In the genomic region with DNA sequence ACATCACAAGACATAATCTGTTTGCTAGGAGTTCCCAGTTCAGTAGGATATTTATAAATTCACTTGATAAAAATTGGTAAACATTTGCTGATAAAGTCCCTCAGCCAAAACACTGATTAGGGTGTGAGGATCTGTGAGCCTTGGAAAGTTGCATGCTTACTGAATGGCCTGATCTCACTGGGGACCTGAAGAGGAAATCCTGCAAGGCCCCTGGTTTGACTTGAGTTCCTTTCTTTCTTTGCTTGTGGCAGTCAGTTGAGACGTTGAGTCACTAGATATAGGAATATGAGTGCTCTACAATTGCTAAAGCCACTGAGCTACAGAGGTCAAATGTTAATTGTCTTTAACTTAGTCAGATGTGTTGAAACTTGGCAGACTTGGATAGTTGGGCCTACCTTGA, we compare ENCODE assay signal across 11 mouse cellular contexts. TPM values are rescaled to one million over a fixed set of nuclear protein-coding genes. Genes with fewer than 3 reads are reported as not detected.
DNase-seq lines count a peak whose midpoint lies in the region; ATAC-seq and TF ChIP-seq lines count a peak whose summit lies in the region.
"Had no signal": no experiment of that assay in that cellular context is flagged by ENCODE, and none has a peak within 500 bp of the region (broad histone marks: within the 10 kb centered on the region; RNA-seq: fewer than 3 reads in every experiment).

No protein-coding gene starts in this region.

- H3K27ac ChIP-seq in hindbrain, embryonic 14.5 days: no peak overlapping the region
- no peak overlapping the region for H3K27ac ChIP-seq in hindbrain, postnatal 0 days
- no peak overlapping the region for H3K27ac ChIP-seq in midbrain, embryonic 15.5 days
- no peak overlapping the region for H3K27ac ChIP-seq in midbrain, embryonic 13.5 days
- H3K27ac ChIP-seq in heart, embryonic 12.5 days (ENCODE audit: poor library complexity, severe bottlenecking): no peak overlapping the region
- H3K27ac ChIP-seq in thymus, adult 2 months (ENCODE audit: control insufficient read depth, insufficient read depth, low read length): no peak overlapping the region
- H3K27ac ChIP-seq: forebrain, embryonic 10.5 days had no signal

- peaks cover 7% of the 10 kb centered on the region for H3K4me1 ChIP-seq in hindbrain, embryonic 14.5 days (replicated peaks; ENCODE audit: control insufficient read depth, insufficient read depth, low read length)
- H3K4me1 ChIP-seq in hindbrain, postnatal 0 days (ENCODE audit: insufficient read depth, low read length): no peaks in the 10 kb centered on the region
- peaks cover 10% of the 10 kb centered on the region for H3K4me1 ChIP-seq in midbrain, embryonic 15.5 days
- H3K4me1 ChIP-seq in midbrain, embryonic 13.5 days (replicated peaks): peaks cover 17% of the 10 kb centered on the region
- H3K4me1 ChIP-seq in heart, embryonic 12.5 days (replicated peaks): peaks cover 11% of the 10 kb centered on the region
- H3K4me1 ChIP-seq in thymus, adult 2 months (replicated peaks; ENCODE audit: control insufficient read depth, insufficient read depth, low read length): peaks cover 15% of the 10 kb centered on the region

- H3K4me2 ChIP-seq in hindbrain, embryonic 14.5 days (replicated peaks): 0 out of 2 replicates have a peak overlapping the region, but pooled peaks have one; percentile 77
- no peak overlapping the region for H3K4me2 ChIP-seq in hindbrain, postnatal 0 days (ENCODE audit: low read depth, low read length)
- peak overlapping the region; percentile 57; the same call in 1 of the 2 replicates for H3K4me2 ChIP-seq in midbrain, embryonic 15.5 days
- H3K4me2 ChIP-seq in midbrain, embryonic 13.5 days (replicated peaks): no peak overlapping the region
- peak overlapping the region; percentile 50 for H3K4me2 ChIP-seq in heart, embryonic 12.5 days

- no peak for DNase-seq in hindbrain, embryonic 14.5 days (ENCODE audit: low spot score)
- no peak for DNase-seq in hindbrain, postnatal 0 days (ENCODE audit: low spot score)
- peak; percentile 24 for DNase-seq in splenic B cell, adult 2 months (ENCODE audit: low read depth, low spot score)
- DNase-seq in natural killer cell, adult 2 months (ENCODE audit: low spot score in 2 of 2): no peak
- no peak for DNase-seq in thymus, adult 2 months
- DNase-seq: cerebellum, adult 8-10 months; right cerebral cortex, postnatal 25 days had no signal

- H3K4me3 ChIP-seq in hindbrain, embryonic 14.5 days (replicated peaks; ENCODE audit: low read length): no peak overlapping the region
- no peak overlapping the region for H3K4me3 ChIP-seq in hindbrain, postnatal 0 days (ENCODE audit: low read length)
- no peak overlapping the region for H3K4me3 ChIP-seq in midbrain, embryonic 15.5 days
- no peak overlapping the region for H3K4me3 ChIP-seq in midbrain, embryonic 13.5 days (replicated peaks)
- H3K4me3 ChIP-seq in heart, embryonic 12.5 days: no peak overlapping the region
- no peak overlapping the region for H3K4me3 ChIP-seq in thymus, adult 2 months (ENCODE audit: control insufficient read depth, insufficient read depth, low read length)

- 88% methylated on average over 1 of the region's 1 CpGs for WGBS in hindbrain, embryonic 14.5 days
- 71% methylated on average over 1 of the region's 1 CpGs for WGBS in hindbrain, postnatal 0 days
- 68% methylated on average over 1 of the region's 1 CpGs for WGBS in midbrain, embryonic 15.5 days
- WGBS in midbrain, embryonic 13.5 days: 81% methylated on average over 1 of the region's 1 CpGs
- 48% methylated on average over 1 of the region's 1 CpGs for WGBS in heart, embryonic 12.5 days
- WGBS in thymus, adult 2 months: 2% methylated on average over 1 of the region's 1 CpGs

- H3K9me3 ChIP-seq in hindbrain, embryonic 14.5 days (ENCODE audit: control insufficient read depth, low read length): no peaks in the 10 kb centered on the region
- no peaks in the 10 kb centered on the region for H3K9me3 ChIP-seq in hindbrain, postnatal 0 days (ENCODE audit: low read length)
- H3K9me3 ChIP-seq in midbrain, embryonic 15.5 days: no peaks in the 10 kb centered on the region
- H3K9me3 ChIP-seq in midbrain, embryonic 13.5 days: no peaks in the 10 kb centered on the region
- H3K9me3 ChIP-seq in heart, embryonic 12.5 days (replicated peaks): no peaks in the 10 kb centered on the region
- H3K9me3 ChIP-seq: forebrain, embryonic 10.5 days had no signal

- H3K9ac ChIP-seq in hindbrain, embryonic 14.5 days: no peak overlapping the region
- no peak overlapping the region for H3K9ac ChIP-seq in hindbrain, postnatal 0 days (replicated peaks; ENCODE audit: low read length)
- H3K9ac ChIP-seq in midbrain, embryonic 15.5 days: no peak overlapping the region
- H3K9ac ChIP-seq in midbrain, embryonic 13.5 days (replicated peaks): no peak overlapping the region
- no peak overlapping the region for H3K9ac ChIP-seq in heart, embryonic 12.5 days

- TF ChIP-seq POLR2A in thymus, adult 2 months (IDR thresholded peaks at IDR 0.05; ENCODE audit: control insufficient read depth, extremely low read depth, insufficient read depth, low read length, poor library complexity): no peak

- no peak for TF ChIP-seq CTCF in hindbrain, postnatal 0 days (IDR thresholded peaks at IDR 0.05; ENCODE audit: low read depth)
- TF ChIP-seq CTCF in thymus, adult 2 months (IDR thresholded peaks at IDR 0.05; ENCODE audit: borderline replicate concordance, control insufficient read depth, extremely low read depth, insufficient read depth, low read length, poor library complexity): no peak

- no peaks in the 10 kb centered on the region for H3K36me3 ChIP-seq in hindbrain, embryonic 14.5 days (replicated peaks; ENCODE audit: control insufficient read depth, insufficient read depth)
- no peaks in the 10 kb centered on the region for H3K36me3 ChIP-seq in hindbrain, postnatal 0 days (ENCODE audit: insufficient read depth, low read length)
- H3K36me3 ChIP-seq in midbrain, embryonic 15.5 days (replicated peaks): no peaks in the 10 kb centered on the region
- H3K36me3 ChIP-seq in midbrain, embryonic 13.5 days: no peaks in the 10 kb centered on the region
- H3K36me3 ChIP-seq in heart, embryonic 12.5 days: no peaks in the 10 kb centered on the region
- no peaks in the 10 kb centered on the region for H3K36me3 ChIP-seq in splenic B cell, adult 2 months (ENCODE audit: control insufficient read depth, insufficient read depth, low read length, poor library complexity, severe bottlenecking)
- no peaks in the 10 kb centered on the region for H3K36me3 ChIP-seq in thymus, adult 2 months (ENCODE audit: control insufficient read depth, insufficient read depth, low read length)

- no peak for ATAC-seq in hindbrain, embryonic 14.5 days (ENCODE audit: low FRiP score)
- no peak for ATAC-seq in hindbrain, postnatal 0 days
- ATAC-seq in midbrain, embryonic 15.5 days (replicated peaks): no peak
- ATAC-seq in midbrain, embryonic 13.5 days: no peak
- no peak for ATAC-seq in heart, embryonic 12.5 days (ENCODE audit: insufficient number of reproducible peaks, low FRiP score)

- H3K27me3 ChIP-seq in hindbrain, embryonic 14.5 days (ENCODE audit: control insufficient read depth, insufficient read depth, low read length): no peaks in the 10 kb centered on the region
- H3K27me3 ChIP-seq in hindbrain, postnatal 0 days (ENCODE audit: insufficient read depth, low read length): no peaks in the 10 kb centered on the region
- no peaks in the 10 kb centered on the region for H3K27me3 ChIP-seq in midbrain, embryonic 15.5 days (replicated peaks)
- no peaks in the 10 kb centered on the region for H3K27me3 ChIP-seq in midbrain, embryonic 13.5 days
- no peaks in the 10 kb centered on the region for H3K27me3 ChIP-seq in heart, embryonic 12.5 days (replicated peaks)
- no peaks in the 10 kb centered on the region for H3K27me3 ChIP-seq in splenic B cell, adult 2 months (ENCODE audit: control insufficient read depth, insufficient read depth, low read length, poor library complexity, severe bottlenecking)
- no peaks in the 10 kb centered on the region for H3K27me3 ChIP-seq in thymus, adult 2 months (ENCODE audit: control insufficient read depth, insufficient read depth, low read length)

RNA-seq across cellular contexts. Expression of a gene that starts 1.8 kb away (rescaled TPM):
- 102 and 115 TPM in 2 replicates for polyA plus RNA-seq in hindbrain, embryonic 14.5 days (2014; fragmentation: Nextera tagmentation; extraction: Ambion mirVana)
- 36.0 and 41.2 TPM in 2 replicates for total RNA-seq in hindbrain, postnatal 0 days (2014; rRNA removed)
- polyA plus RNA-seq in hindbrain, postnatal 0 days (2015; fragmentation: Nextera tagmentation; extraction: Ambion mirVana): 93.4 and 101 TPM in 2 replicates
- 101 and 103 TPM in 2 replicates for polyA plus RNA-seq in midbrain, embryonic 15.5 days (2015; fragmentation: Nextera tagmentation; extraction: Ambion mirVana)
- 81.8 and 87.6 TPM in 2 replicates for polyA plus RNA-seq in midbrain, embryonic 13.5 days (2015; fragmentation: Nextera tagmentation; extraction: Ambion mirVana)
- polyA plus RNA-seq in heart, embryonic 12.5 days (2016; fragmentation: Nextera tagmentation; extraction: Ambion mirVana): 84.5 and 90.1 TPM in 2 replicates
- polyA plus RNA-seq in thymus, adult 2 months (2012; rRNA removed): 44.4 and 54.7 TPM in 2 replicates

RNA-seq across cellular contexts. Expression of a gene that starts 8.8 kb away (rescaled TPM):
- 56.4 and 58.0 TPM in 2 replicates for polyA plus RNA-seq in hindbrain, embryonic 14.5 days (2014; fragmentation: Nextera tagmentation; extraction: Ambion mirVana)
- 30.7 and 31.8 TPM in 2 replicates for total RNA-seq in hindbrain, postnatal 0 days (2014; rRNA removed)
- polyA plus RNA-seq in hindbrain, postnatal 0 days (2015; fragmentation: Nextera tagmentation; extraction: Ambion mirVana): 33.1 and 35.4 TPM in 2 replicates
- 78.3 and 79.6 TPM in 2 replicates for polyA plus RNA-seq in midbrain, embryonic 15.5 days (2015; fragmentation: Nextera tagmentation; extraction: Ambion mirVana)
- 102 and 104 TPM in 2 replicates for polyA plus RNA-seq in midbrain, embryonic 13.5 days (2015; fragmentation: Nextera tagmentation; extraction: Ambion mirVana)
- 37.2 and 37.8 TPM in 2 replicates for polyA plus RNA-seq in heart, embryonic 12.5 days (2016; fragmentation: Nextera tagmentation; extraction: Ambion mirVana)
- 25.6 and 27.2 TPM in 2 replicates for polyA plus RNA-seq in thymus, adult 2 months (2012; rRNA removed)

RNA-seq across cellular contexts. Expression of a gene that starts 48.4 kb away (rescaled TPM):
- 24.1 and 27.2 TPM in 2 replicates for polyA plus RNA-seq in hindbrain, embryonic 14.5 days (2014; fragmentation: Nextera tagmentation; extraction: Ambion mirVana)
- total RNA-seq in hindbrain, postnatal 0 days (2014; rRNA removed): 41.4 and 43.3 TPM in 2 replicates
- polyA plus RNA-seq in hindbrain, postnatal 0 days (2015; fragmentation: Nextera tagmentation; extraction: Ambion mirVana): 29.1 and 30.2 TPM in 2 replicates
- 32.1 and 33.2 TPM in 2 replicates for polyA plus RNA-seq in midbrain, embryonic 15.5 days (2015; fragmentation: Nextera tagmentation; extraction: Ambion mirVana)
- polyA plus RNA-seq in midbrain, embryonic 13.5 days (2015; fragmentation: Nextera tagmentation; extraction: Ambion mirVana): 25.1 and 26.5 TPM in 2 replicates
- polyA plus RNA-seq in heart, embryonic 12.5 days (2016; fragmentation: Nextera tagmentation; extraction: Ambion mirVana): 14.8 and 15.3 TPM in 2 replicates
- polyA plus RNA-seq in thymus, adult 2 months (2012; rRNA removed): 391 and 423 TPM in 2 replicates

Comparison
In these comparisons a context has a peak if more than half of its experiments do, and no peak if none do; other contexts are left out.
1. H3K4me2 ChIP-seq: peak in hindbrain, embryonic 14.5 days (single experiment), midbrain, embryonic 15.5 days (single experiment) and heart, embryonic 12.5 days (single experiment); none in hindbrain, postnatal 0 days (single experiment) and midbrain, embryonic 13.5 days (single experiment).
2. RNA of a gene that starts 48.4 kb away (polyA plus RNA-seq): 391 to 423 TPM in thymus, adult 2 months; 32.1 to 33.2 TPM in midbrain, embryonic 15.5 days, 29.1 to 30.2 TPM in hindbrain, postnatal 0 days, 24.1 to 27.2 TPM in hindbrain, embryonic 14.5 days, 25.1 to 26.5 TPM in midbrain, embryonic 13.5 days and 14.8 to 15.3 TPM in heart, embryonic 12.5 days; every median in the first group is over 10 times any median in the second.